Mouse (Mus musculus) limb, embryonic 15.5 days (tissue): ENCODE results near the gene Rabgef1. TPM values are rescaled to one million over a fixed set of nuclear protein-coding genes. Genes with fewer than 3 reads are reported as not detected.

Experiments used
- ATAC-seq: fragments of 200-750 bp; cut with Nextera tagmentation; 2 replicates; pipeline ENCODE4 v1.8.0; 2017; ENCODE audit warnings: low read depth, moderate TSS enrichment; ENCODE audit not compliant: insufficient number of reproducible peaks, low FRiP score, low TSS enrichment
- H3K27ac ChIP-seq: fragments of 300-500 bp; sonication (generic); 2 replicates; pipeline ENCODE4 v1.5.1; 2015; ENCODE audit warnings: moderate library complexity, mild to moderate bottlenecking, inconsistent platforms
- H3K27me3 ChIP-seq: fragments of 300-500 bp; sonication (generic); 2 replicates; pipeline ENCODE4 v1.6.1; 2015; ENCODE audit warnings: inconsistent platforms
- H3K36me3 ChIP-seq: fragments of 300-500 bp; sonication (generic); 2 replicates; pipeline ENCODE4 v1.6.1; 2015; ENCODE audit warnings: inconsistent platforms
- H3K4me1 ChIP-seq: fragments of 300-500 bp; sonication (generic); 2 replicates; pipeline ENCODE4 v1.6.1; 2015; ENCODE audit warnings: inconsistent platforms
- H3K4me2 ChIP-seq: fragments of 300-500 bp; sonication (generic); 2 replicates; pipeline ENCODE4 v1.6.1; 2015; ENCODE audit warnings: mild to moderate bottlenecking, inconsistent platforms
- H3K4me3 ChIP-seq: fragments of 300-500 bp; sonication (generic); 2 replicates; pipeline ENCODE4 v1.5.1; 2015; ENCODE audit warnings: mild to moderate bottlenecking, inconsistent platforms
- H3K9ac ChIP-seq: fragments of 300-500 bp; sonication (generic); 2 replicates; pipeline ENCODE4 v1.6.1; 2015; ENCODE audit warnings: inconsistent platforms
- H3K9me3 ChIP-seq: fragments of 300-500 bp; sonication (generic); 2 replicates; pipeline ENCODE4 v1.6.1; 2016; ENCODE audit warnings: inconsistent platforms
- WGBS: fragments of 180-500 bp; shearing (Covaris S2); methylation state at CpG from one replicate; pipeline ENCODE4 v1.1.7; 2015; 5-methylcytosine and 5-hydroxymethylcytosine counted together
- polyA plus RNA-seq: library from polyadenylated mRNA; unstranded; fragments of >200 nt; fragmentation: Nextera tagmentation; extraction: Ambion mirVana; gene quantifications from 2 replicates; pipeline ENCODE4 v1.2.1, GENCODE M21; 2015

The Rabgef1 gene
- polyA plus RNA-seq, 1 experiment from 2014 or later, result 31.8 TPM

GRCm38 (mm10) chr5:130144334-130145312, 27.0 kb upstream of the Rabgef1 start, which contains the start of gene Kctd7:
TSS of gene Kctd7 (plus strand) at chr5:130144861.
- peak; percentile 96 for ATAC-seq
- Histone ChIP-seq H3K27ac (peak within 1 kb of the TSS; percentile 76), H3K27me3 (no peaks in the 10 kb centered on the region), H3K4me1 (peaks cover 31% of the 10 kb centered on the region), H3K9me3 (no peaks in the 10 kb centered on the region), H3K9ac (peak within 1 kb of the TSS; percentile 44), H3K4me3 (peak within 1 kb of the TSS; percentile 58), H3K4me2 (peak within 1 kb of the TSS; percentile 80), H3K36me3 (peaks cover 9% of the 10 kb centered on the region)
- under 1% methylated on average over 66 of the region's 66 CpGs for WGBS

GRCm38 (mm10) chr5:130145961-130146360, 25.6 kb upstream of the Rabgef1 start:
- Histone ChIP-seq H3K27me3 (no peaks in the 10 kb centered on the region), H3K27ac (no peak overlapping the region), H3K9ac (no peak overlapping the region), H3K4me2 (peak overlapping the region; percentile 80; the same call in 1 of the 2 replicates), H3K36me3 (peaks cover 12% of the 10 kb centered on the region), H3K4me3 (peak overlapping the region; percentile 58), H3K4me1 (peaks cover 31% of the 10 kb centered on the region), H3K9me3 (no peaks in the 10 kb centered on the region)
- no peak for ATAC-seq
- WGBS, result 79% methylated on average over 8 of the region's 8 CpGs

- H3K4me1 ChIP-seq, result peaks cover 9% of the 10 kb centered on the region
- peaks cover 32% of the 10 kb centered on the region for H3K36me3 ChIP-seq
- H3K4me3 ChIP-seq, result no peak overlapping the region
- H3K9ac ChIP-seq, result no peak overlapping the region
- WGBS, result 59% methylated on average over 7 of the region's 7 CpGs
- H3K4me2 ChIP-seq, result no peak overlapping the region
- H3K27ac ChIP-seq, result no peak overlapping the region
- no peaks in the 10 kb centered on the region for H3K27me3 ChIP-seq
- no peaks in the 10 kb centered on the region for H3K9me3 ChIP-seq
- no peak for ATAC-seq
Observed at GRCm38 (mm10) chr5:130149726-130150310, 21.8 kb upstream of the Rabgef1 start.

- Histone ChIP-seq H3K4me2 (no peak overlapping the region), H3K9ac (no peak overlapping the region), H3K4me1 (no peaks in the 10 kb centered on the region), H3K4me3 (no peak overlapping the region), H3K9me3 (no peaks in the 10 kb centered on the region), H3K36me3 (peaks cover 23% of the 10 kb centered on the region), H3K27ac (no peak overlapping the region), H3K27me3 (no peaks in the 10 kb centered on the region)
- no peak for ATAC-seq
- 80% methylated on average over 2 of the region's 2 CpGs for WGBS
Observed at GRCm38 (mm10) chr5:130154286-130154685, 17.3 kb upstream of the Rabgef1 start.

GRCm38 (mm10) chr5:130158545-130158944, 13.1 kb upstream of the Rabgef1 start:
- Histone ChIP-seq H3K27me3 (no peaks in the 10 kb centered on the region), H3K9ac (no peak overlapping the region), H3K9me3 (no peaks in the 10 kb centered on the region), H3K4me1 (no peaks in the 10 kb centered on the region), H3K4me3 (no peak overlapping the region), H3K4me2 (no peak overlapping the region), H3K36me3 (no peaks in the 10 kb centered on the region; the same call in 1 of the 2 replicates), H3K27ac (no peak overlapping the region)
- 73% methylated on average over 4 of the region's 4 CpGs for WGBS
- ATAC-seq, result no peak

- no peak for ATAC-seq
- Histone ChIP-seq H3K27me3 (no peaks in the 10 kb centered on the region), H3K4me3 (no peak overlapping the region), H3K27ac (no peak overlapping the region), H3K4me2 (no peak overlapping the region), H3K9me3 (no peaks in the 10 kb centered on the region), H3K9ac (no peak overlapping the region), H3K4me1 (no peaks in the 10 kb centered on the region), H3K36me3 (no peaks in the 10 kb centered on the region)
- WGBS, result 62% methylated on average over 7 of the region's 7 CpGs
Observed at GRCm38 (mm10) chr5:130159761-130160201, 11.8 kb upstream of the Rabgef1 start.

- no peaks in the 10 kb centered on the region for H3K4me1 ChIP-seq
- H3K9ac ChIP-seq, result no peak overlapping the region
- H3K27me3 ChIP-seq, result no peaks in the 10 kb centered on the region
- no peak overlapping the region for H3K4me3 ChIP-seq
- no peaks in the 10 kb centered on the region for H3K9me3 ChIP-seq
- H3K27ac ChIP-seq, result no peak overlapping the region
- H3K4me2 ChIP-seq, result no peak overlapping the region
- no peak for ATAC-seq
- H3K36me3 ChIP-seq, result no peaks in the 10 kb centered on the region
- 5% methylated on average over 7 of the region's 7 CpGs for WGBS
Observed at GRCm38 (mm10) chr5:130163670-130164069, 7.9 kb upstream of the Rabgef1 start.

GRCm38 (mm10) chr5:130165213-130165612, 6.4 kb upstream of the Rabgef1 start:
- 74% methylated on average over 4 of the region's 4 CpGs for WGBS
- Histone ChIP-seq H3K36me3 (no peaks in the 10 kb centered on the region), H3K4me3 (no peak overlapping the region), H3K9ac (no peak overlapping the region), H3K27ac (no peak overlapping the region), H3K27me3 (no peaks in the 10 kb centered on the region), H3K9me3 (no peaks in the 10 kb centered on the region), H3K4me1 (no peaks in the 10 kb centered on the region), H3K4me2 (no peak overlapping the region)
- ATAC-seq, result no peak

- 48% methylated on average over 6 of the region's 6 CpGs for WGBS
- no peak overlapping the region for H3K4me3 ChIP-seq
- no peak overlapping the region for H3K27ac ChIP-seq
- peaks cover 24% of the 10 kb centered on the region for H3K4me1 ChIP-seq
- ATAC-seq, result no peak
- no peak overlapping the region for H3K9ac ChIP-seq
- H3K36me3 ChIP-seq, result no peaks in the 10 kb centered on the region
- H3K9me3 ChIP-seq, result no peaks in the 10 kb centered on the region
- no peak overlapping the region for H3K4me2 ChIP-seq
- no peaks in the 10 kb centered on the region for H3K27me3 ChIP-seq
Observed at GRCm38 (mm10) chr5:130169109-130169508, 2.5 kb upstream of the Rabgef1 start.

- Histone ChIP-seq H3K4me2 (peak overlapping the region; percentile 64), H3K4me1 (peaks cover 25% of the 10 kb centered on the region), H3K9me3 (no peaks in the 10 kb centered on the region), H3K27me3 (no peaks in the 10 kb centered on the region), H3K36me3 (no peaks in the 10 kb centered on the region), H3K9ac (peak overlapping the region; percentile 94), H3K4me3 (peak overlapping the region; percentile 89), H3K27ac (peak overlapping the region; percentile 88)
- no peak for ATAC-seq
- 13% methylated on average over 6 of the region's 6 CpGs for WGBS
Observed at GRCm38 (mm10) chr5:130170666-130171422, 754 bp upstream of the Rabgef1 start.

GRCm38 (mm10) chr5:130171956-130172601, 481 bp downstream of the Rabgef1 start:
- Histone ChIP-seq H3K36me3 (no peaks in the 10 kb centered on the region), H3K9ac (peak overlapping the region; percentile 94), H3K9me3 (no peaks in the 10 kb centered on the region), H3K4me2 (peak overlapping the region; percentile 64), H3K27ac (peak overlapping the region; percentile 88), H3K27me3 (no peaks in the 10 kb centered on the region), H3K4me1 (peaks cover 25% of the 10 kb centered on the region), H3K4me3 (peak overlapping the region; percentile 89)
- peak; percentile 72 for ATAC-seq
- WGBS, result under 1% methylated on average over 38 of the region's 46 CpGs
